Mouse (Mus musculus) heart, embryonic 16.5 days (tissue): ENCODE results near the gene Gzmd. TPM values are rescaled to one million over a fixed set of nuclear protein-coding genes. Genes with fewer than 3 reads are reported as not detected.
"Not testable (repeated sequence)": the region's sequence is repeated elsewhere in the genome, so short reads cannot be mapped to it uniquely, and the experiment has no call there.

Experiments
- ATAC-seq: fragments of 200-750 bp; cut with Nextera tagmentation; replicated peaks from 2 replicates; pipeline ENCODE4 v1.8.0; 2017; ENCODE audit warnings: moderate number of reproducible peaks; ENCODE audit not compliant: insufficient read depth, low FRiP score; ENCODE audit errors: extremely low read depth
- H3K27ac ChIP-seq: fragments of 300-500 bp; sonication (generic); 2 replicates; pipeline ENCODE4 v1.5.1; 2014; ENCODE audit warnings: mild to moderate bottlenecking, low read length, control low read depth, moderate library complexity
- H3K27me3 ChIP-seq: fragments of 300-500 bp; sonication (generic); 2 replicates; pipeline ENCODE4 v1.6.1; 2014; ENCODE audit warnings: low read length, mixed read lengths; ENCODE audit not compliant: control insufficient read depth, insufficient read depth
- H3K36me3 ChIP-seq: fragments of 300-500 bp; sonication (generic); 2 replicates; pipeline ENCODE4 v1.6.1; 2014; ENCODE audit not compliant: control insufficient read depth, insufficient read depth
- H3K4me1 ChIP-seq: fragments of 300-500 bp; sonication (generic); 2 replicates; pipeline ENCODE4 v1.6.1; 2014; ENCODE audit warnings: low read length, mixed read lengths; ENCODE audit not compliant: control insufficient read depth, insufficient read depth
- H3K4me2 ChIP-seq: fragments of 300-500 bp; sonication (generic); 2 replicates; pipeline ENCODE4 v1.6.1; 2014; ENCODE audit warnings: low read depth, mild to moderate bottlenecking, control low read depth, low read length
- H3K4me3 ChIP-seq: fragments of 300-500 bp; sonication (generic); 2 replicates; pipeline ENCODE4 v1.5.1; 2014; ENCODE audit warnings: mild to moderate bottlenecking, control low read depth, low read length
- H3K9ac ChIP-seq: fragments of 300-500 bp; sonication (generic); 2 replicates; pipeline ENCODE4 v1.6.1; 2014; ENCODE audit warnings: low read length, control low read depth
- H3K9me3 ChIP-seq: fragments of 300-500 bp; sonication (generic); replicated peaks from 2 replicates; pipeline ENCODE4 v1.6.1; 2016; ENCODE audit warnings: low read length; ENCODE audit not compliant: control insufficient read depth
- WGBS: fragments of 180-500 bp; shearing (Covaris S2); extraction: QIAGEN DNeasy Blood & Tissue Kit; methylation state at CpG from one replicate; pipeline ENCODE4 v1.1.7; 2014; 5-methylcytosine and 5-hydroxymethylcytosine counted together
- polyA plus RNA-seq: library from polyadenylated mRNA; unstranded; fragments of >200 nt; fragmentation: Nextera tagmentation; extraction: Ambion mirVana; gene quantifications from 2 replicates; pipeline ENCODE4 v1.2.1, GENCODE M21; 2015

Gene Gzmd
- polyA plus RNA-seq, result not detected in 2 replicates

GRCm38 (mm10) chr14:56132508-56132907 lies at the start of gene Gzmd:
TSS of gene Gzmd (minus strand) at chr14:56132608.
- not testable (repeated sequence) for ATAC-seq, H3K4me1 ChIP-seq, H3K9ac ChIP-seq, H3K27me3 ChIP-seq, H3K36me3 ChIP-seq, H3K27ac ChIP-seq, H3K4me3 ChIP-seq, H3K4me2 ChIP-seq, H3K9me3 ChIP-seq
- 62% methylated on average over 2 of the region's 2 CpGs for WGBS

DNA sequence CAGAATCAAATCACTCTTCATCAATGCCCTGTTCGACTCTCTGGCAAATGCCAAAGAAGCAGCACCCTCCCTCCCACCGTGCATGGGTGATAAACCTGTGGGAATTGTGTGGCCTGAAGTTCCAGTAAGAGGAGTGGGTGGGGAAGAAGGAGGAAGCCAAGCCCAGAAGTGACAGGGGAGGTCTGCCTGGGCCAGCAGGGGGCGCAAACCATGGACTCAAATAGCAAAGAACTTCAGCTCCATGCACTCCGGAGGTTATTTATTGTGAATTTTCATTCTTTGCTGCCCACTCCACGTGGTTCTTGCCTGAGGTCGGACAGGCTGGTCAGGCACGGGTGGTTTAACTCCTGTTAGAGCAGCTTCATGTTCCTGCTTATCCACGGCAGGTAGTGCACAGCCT lies 45.2 kb upstream of the Gzmd start:
- H3K9ac ChIP-seq, H3K27ac ChIP-seq, H3K36me3 ChIP-seq, H3K4me2 ChIP-seq, H3K9me3 ChIP-seq, H3K27me3 ChIP-seq, H3K4me1 ChIP-seq, ATAC-seq, H3K4me3 ChIP-seq: not testable (repeated sequence)
- WGBS, result 25% methylated on average over 8 of the region's 8 CpGs

DNA sequence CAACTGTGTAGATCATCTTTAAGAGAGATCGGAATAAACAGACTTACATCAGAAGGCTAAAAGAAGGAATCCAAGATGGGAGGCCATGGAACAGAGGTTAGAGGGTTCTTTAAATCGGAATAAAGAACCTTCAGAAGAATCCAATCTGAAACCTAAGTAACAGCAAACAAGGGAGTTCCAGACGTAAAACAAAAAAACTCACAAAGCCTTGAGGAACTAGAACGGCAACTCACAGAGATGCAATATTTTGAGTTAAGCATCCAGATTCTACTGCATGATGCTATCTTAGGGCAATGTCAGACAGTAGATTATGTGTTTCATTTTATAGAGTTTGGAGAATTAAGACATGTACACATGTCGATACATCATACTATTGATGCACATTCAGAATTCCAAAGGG lies 42.1 kb upstream of the Gzmd start, which contains the start of gene Gzmn:
Gene Gzmn, minus strand, starts transcription at position 101 of the 400 bp plus-strand sequence.
- 84% methylated on average over 5 of the region's 5 CpGs for WGBS
- no peak for ATAC-seq
- H3K4me2 ChIP-seq, result no peak within 1 kb of the TSS
- no peaks in the 10 kb centered on the region for H3K27me3 ChIP-seq
- no peak within 1 kb of the TSS for H3K9ac ChIP-seq
- no peaks in the 10 kb centered on the region for H3K4me1 ChIP-seq
- H3K27ac ChIP-seq, result no peak within 1 kb of the TSS
- H3K36me3 ChIP-seq, result no peaks in the 10 kb centered on the region
- H3K4me3 ChIP-seq, result no peak within 1 kb of the TSS
- H3K9me3 ChIP-seq, result no peaks in the 10 kb centered on the region

DNA sequence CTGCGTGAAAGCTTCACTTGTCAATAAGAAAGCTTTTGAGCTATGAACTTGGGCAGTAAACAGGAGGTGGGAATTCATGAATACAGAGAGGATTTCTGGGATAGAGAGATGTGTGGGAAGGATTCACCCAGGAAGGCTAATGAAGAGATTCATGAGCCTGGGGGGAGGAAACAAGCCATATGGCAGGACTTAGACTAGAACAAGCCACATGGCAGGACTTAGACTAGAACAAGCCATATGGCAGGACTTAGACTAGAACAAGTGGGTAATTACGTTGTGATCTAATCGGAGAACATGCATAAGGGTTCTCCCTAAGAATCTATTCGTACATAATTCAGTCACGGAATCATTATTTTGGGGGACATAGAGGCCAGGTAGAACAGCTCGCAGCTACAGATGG lies 41.0 kb upstream of the Gzmd start:
- Histone ChIP-seq H3K9me3 (no peaks in the 10 kb centered on the region), H3K4me1 (no peaks in the 10 kb centered on the region), H3K27ac (no peak overlapping the region), H3K4me2 (no peak overlapping the region), H3K27me3 (no peaks in the 10 kb centered on the region), H3K36me3 (no peaks in the 10 kb centered on the region), H3K4me3 (no peak overlapping the region), H3K9ac (no peak overlapping the region)
- ATAC-seq, result no peak
- 88% methylated on average over 6 of the region's 6 CpGs for WGBS

- Histone ChIP-seq H3K36me3 (no peaks in the 10 kb centered on the region), H3K9me3 (no peaks in the 10 kb centered on the region), H3K27me3 (no peaks in the 10 kb centered on the region), H3K9ac (no peak overlapping the region), H3K4me3 (no peak overlapping the region), H3K27ac (no peak overlapping the region), H3K4me2 (no peak overlapping the region), H3K4me1 (no peaks in the 10 kb centered on the region)
- WGBS, result 79% methylated on average over 5 of the region's 5 CpGs
- no peak for ATAC-seq
Measured at GRCm38 (mm10) chr14:56172744-56173143, 40.3 kb upstream of the Gzmd start.

DNA sequence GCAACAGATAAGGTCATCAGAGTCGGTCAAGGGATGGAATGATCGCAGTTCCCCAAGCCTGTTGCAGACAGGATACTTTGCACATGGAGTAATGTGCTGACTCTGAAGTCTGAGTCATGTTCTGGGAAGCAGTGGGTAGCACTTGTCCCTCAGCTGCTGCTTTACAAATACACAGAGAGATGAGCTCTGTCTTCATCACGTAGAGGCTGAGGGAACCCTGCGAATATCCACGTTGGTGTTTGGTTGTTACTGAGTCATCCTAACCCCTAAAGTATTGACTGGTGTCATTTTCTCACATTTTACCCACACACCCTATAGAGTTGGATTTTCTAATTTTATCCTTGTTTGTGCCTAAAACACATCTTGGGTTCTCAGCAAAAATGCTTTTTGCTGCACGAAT lies 35.6 kb upstream of the Gzmd start:
- Histone ChIP-seq H3K4me1 (no peaks in the 10 kb centered on the region), H3K4me2 (no peak overlapping the region), H3K27me3 (no peaks in the 10 kb centered on the region), H3K36me3 (no peaks in the 10 kb centered on the region), H3K9me3 (no peaks in the 10 kb centered on the region), H3K4me3 (no peak overlapping the region), H3K9ac (no peak overlapping the region), H3K27ac (no peak overlapping the region)
- WGBS, result 70% methylated on average over 6 of the region's 6 CpGs
- ATAC-seq, result no peak

- no peaks in the 10 kb centered on the region for H3K9me3 ChIP-seq
- H3K36me3 ChIP-seq, result no peaks in the 10 kb centered on the region
- no peak for ATAC-seq
- no peaks in the 10 kb centered on the region for H3K4me1 ChIP-seq
- H3K4me2 ChIP-seq, result no peak overlapping the region
- H3K4me3 ChIP-seq, result no peak overlapping the region
- 78% methylated on average over 2 of the region's 2 CpGs for WGBS
- no peaks in the 10 kb centered on the region for H3K27me3 ChIP-seq
- no peak overlapping the region for H3K27ac ChIP-seq
- H3K9ac ChIP-seq, result no peak overlapping the region
Measured at GRCm38 (mm10) chr14:56162109-56162508, 29.7 kb upstream of the Gzmd start.

- H3K9ac ChIP-seq, H3K4me3 ChIP-seq, H3K9me3 ChIP-seq, H3K27ac ChIP-seq, H3K27me3 ChIP-seq, ATAC-seq, H3K36me3 ChIP-seq, H3K4me1 ChIP-seq, H3K4me2 ChIP-seq: not testable (repeated sequence)
- WGBS, result 67% methylated on average over 2 of the region's 2 CpGs
Measured at GRCm38 (mm10) chr14:56159479-56159878, 27.1 kb upstream of the Gzmd start, which contains the start of gene Gzmg. TSS of gene Gzmg (minus strand) at chr14:56159579.

- Histone ChIP-seq H3K4me1 (no peaks in the 10 kb centered on the region), H3K9me3 (no peaks in the 10 kb centered on the region), H3K27me3 (no peaks in the 10 kb centered on the region), H3K4me2 (no peak overlapping the region), H3K9ac (no peak overlapping the region), H3K36me3 (no peaks in the 10 kb centered on the region), H3K4me3 (no peak overlapping the region), H3K27ac (no peak overlapping the region)
- 67% methylated on average over 2 of the region's 2 CpGs for WGBS
- ATAC-seq, result no peak
Measured at GRCm38 (mm10) chr14:56155340-56155739, 22.9 kb upstream of the Gzmd start.

DNA sequence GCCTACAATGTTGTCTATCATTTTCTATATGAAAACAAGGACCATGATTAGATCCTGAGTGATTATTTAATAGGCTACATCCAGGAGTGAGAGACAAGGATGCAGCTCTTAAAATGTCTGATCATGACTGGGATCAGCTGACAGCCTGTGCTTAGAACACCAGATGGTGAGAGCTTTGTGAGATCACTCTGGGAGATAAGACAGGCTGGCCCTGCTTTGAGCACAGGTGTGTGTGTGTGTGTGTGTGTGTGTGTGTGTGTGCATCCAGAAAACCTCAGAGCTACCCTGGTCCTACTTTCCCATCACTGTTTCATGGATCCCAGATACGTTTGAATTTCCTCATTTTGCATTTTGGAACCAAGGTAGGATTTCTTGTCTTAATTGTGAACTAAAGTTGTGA lies 1.3 kb upstream of the Gzmd start:
- not testable (repeated sequence) for H3K36me3 ChIP-seq, ATAC-seq, H3K9ac ChIP-seq, H3K9me3 ChIP-seq, H3K4me3 ChIP-seq, H3K4me1 ChIP-seq, H3K27ac ChIP-seq, H3K4me2 ChIP-seq, H3K27me3 ChIP-seq
- WGBS, result 62% methylated on average over 1 of the region's 1 CpGs
